ENCODE assay signal across 9 mouse cellular contexts in genomic region chr10:79958140-79958816, GRCm38 (mm10). TPM values are rescaled to one million over a fixed set of nuclear protein-coding genes. Genes with fewer than 3 reads are reported as not detected.
DNase-seq lines count a peak whose midpoint lies in the region; ATAC-seq lines count a peak whose summit lies in the region.
"Had no signal": no experiment of that assay in that cellular context is flagged by ENCODE, and none has a peak within 500 bp of the region (broad histone marks: within the 10 kb centered on the region; RNA-seq: fewer than 3 reads in every experiment).

No protein-coding gene starts in this region.

- peaks cover 39% of the 10 kb centered on the region for H3K4me1 ChIP-seq in forebrain, embryonic 10.5 days
- peaks cover 10% of the 10 kb centered on the region for H3K4me1 ChIP-seq in forebrain, embryonic 15.5 days
- peaks cover 10% of the 10 kb centered on the region for H3K4me1 ChIP-seq in hindbrain, embryonic 14.5 days (replicated peaks; ENCODE audit: control insufficient read depth, insufficient read depth, low read length)

- H3K4me3 ChIP-seq in forebrain, embryonic 10.5 days: peak overlapping the region; percentile 24
- no peak overlapping the region for H3K4me3 ChIP-seq in forebrain, embryonic 15.5 days
- H3K4me3 ChIP-seq in hindbrain, embryonic 14.5 days (replicated peaks; ENCODE audit: low read length): no peak overlapping the region

- H3K4me2 ChIP-seq in forebrain, embryonic 15.5 days (replicated peaks): no peak overlapping the region
- H3K4me2 ChIP-seq in hindbrain, embryonic 14.5 days (replicated peaks): no peak overlapping the region

- H3K9me3 ChIP-seq in forebrain, embryonic 10.5 days: no peaks in the 10 kb centered on the region
- no peaks in the 10 kb centered on the region for H3K9me3 ChIP-seq in forebrain, embryonic 15.5 days
- H3K9me3 ChIP-seq in hindbrain, embryonic 14.5 days (ENCODE audit: control insufficient read depth, low read length): no peaks in the 10 kb centered on the region

- no peak for ATAC-seq in forebrain, embryonic 15.5 days (replicated peaks)
- ATAC-seq in hindbrain, embryonic 14.5 days (ENCODE audit: low FRiP score): no peak
- peak; percentile 69 for ATAC-seq in megakaryocyte progenitor cell, adult 5-6 weeks (replicated peaks; ENCODE audit: poor library complexity)
- ATAC-seq: Patski had no signal

- no peak overlapping the region for H3K9ac ChIP-seq in forebrain, embryonic 15.5 days (replicated peaks)
- no peak overlapping the region for H3K9ac ChIP-seq in hindbrain, embryonic 14.5 days

- H3K27ac ChIP-seq in forebrain, embryonic 10.5 days: peak overlapping the region; percentile 51
- no peak overlapping the region for H3K27ac ChIP-seq in forebrain, embryonic 15.5 days (replicated peaks)
- no peak overlapping the region for H3K27ac ChIP-seq in hindbrain, embryonic 14.5 days

- WGBS in forebrain, embryonic 10.5 days: 16% methylated on average over 21 of the region's 21 CpGs
- WGBS in forebrain, embryonic 15.5 days: 16% methylated on average over 21 of the region's 21 CpGs
- 10% methylated on average over 21 of the region's 21 CpGs for WGBS in hindbrain, embryonic 14.5 days

- peaks cover 15% of the 10 kb centered on the region for H3K27me3 ChIP-seq in forebrain, embryonic 10.5 days (ENCODE audit: poor library complexity, severe bottlenecking)
- H3K27me3 ChIP-seq in forebrain, embryonic 15.5 days: no peaks in the 10 kb centered on the region
- H3K27me3 ChIP-seq in hindbrain, embryonic 14.5 days (ENCODE audit: control insufficient read depth, insufficient read depth, low read length): no peaks in the 10 kb centered on the region
- H3K27me3 ChIP-seq: Patski had no signal

- peak; percentile 76 for DNase-seq in forebrain, embryonic 10.5 days (ENCODE audit: extremely low spot score, low spot score)
- DNase-seq in cerebellum, adult 9-10 months: peak; percentile 84
- peak; percentile 76 to 77 for DNase-seq in frontal cortex, postnatal 36 days (ENCODE audit: low spot score in 2 of 2)
- DNase-seq in hindbrain, embryonic 14.5 days (ENCODE audit: low spot score): peak; percentile 61
- DNase-seq in left cerebral cortex, postnatal 10 days (ENCODE audit: extremely low spot score in 1 of 2, low spot score in 2 of 2): peak; percentile 62 to 86
- peak; percentile 65 for DNase-seq in right cerebral cortex, postnatal 4 days

- intact Hi-C loops in left cerebral cortex, postnatal 10 days (cut with DNase I): loop anchor here (1.0 to 10.0 kb wide), 2 partner anchors 33 to 123 kb away; no protein-coding TSS in a partner anchor

- H3K36me3 ChIP-seq in forebrain, embryonic 10.5 days (replicated peaks): peaks cover 27% of the 10 kb centered on the region
- H3K36me3 ChIP-seq in forebrain, embryonic 15.5 days: peaks cover 12% of the 10 kb centered on the region
- H3K36me3 ChIP-seq in hindbrain, embryonic 14.5 days (replicated peaks; ENCODE audit: control insufficient read depth, insufficient read depth): peaks cover 26% of the 10 kb centered on the region

RNA-seq across cellular contexts. Expression of gene Wdr18, which starts 1.7 kb away (rescaled TPM):
- polyA plus RNA-seq in forebrain, embryonic 10.5 days (2016; fragmentation: Nextera tagmentation; extraction: Ambion mirVana): 165 and 167 TPM in 2 replicates
- 89.2 and 94.3 TPM in 2 replicates for polyA plus RNA-seq in forebrain, embryonic 15.5 days (2015; fragmentation: Nextera tagmentation; extraction: Ambion mirVana)
- 91.8 and 97.8 TPM in 2 replicates for polyA plus RNA-seq in hindbrain, embryonic 14.5 days (2014; fragmentation: Nextera tagmentation; extraction: Ambion mirVana)
- 10 to 100 TPM; 46.2 to 49.9 TPM for total RNA-seq in left cerebral cortex, postnatal 10 days (2021)
- 36.8 and 57.4 TPM in 2 replicates for total RNA-seq in megakaryocyte progenitor cell, adult 5-6 weeks (2015)
- 24.6 and 29.7 TPM in 2 replicates for total RNA-seq in megakaryocyte progenitor cell, adult 5-6 weeks (2017)

RNA-seq across cellular contexts. Expression of gene Grin3b, which starts 12.2 kb away (rescaled TPM):
- 0.20 and 0.31 TPM in 2 replicates for polyA plus RNA-seq in forebrain, embryonic 10.5 days (2016; fragmentation: Nextera tagmentation; extraction: Ambion mirVana)
- polyA plus RNA-seq in forebrain, embryonic 15.5 days (2015; fragmentation: Nextera tagmentation; extraction: Ambion mirVana): 0.50 and 0.63 TPM in 2 replicates
- 0.30 and 0.33 TPM in 2 replicates for polyA plus RNA-seq in hindbrain, embryonic 14.5 days (2014; fragmentation: Nextera tagmentation; extraction: Ambion mirVana)
- under 1 TPM; 0.24 to 0.28 TPM for total RNA-seq in left cerebral cortex, postnatal 10 days (2021)
- not detected in 2 replicates for total RNA-seq in megakaryocyte progenitor cell, adult 5-6 weeks (2015)
- not detected in 2 replicates for total RNA-seq in megakaryocyte progenitor cell, adult 5-6 weeks (2017)

RNA-seq across cellular contexts. Expression of gene Tmem259, which starts 25.9 kb away (rescaled TPM):
- 8.4 and 9.6 TPM in 2 replicates for polyA plus RNA-seq in forebrain, embryonic 10.5 days (2016; fragmentation: Nextera tagmentation; extraction: Ambion mirVana)
- 21.7 and 23.1 TPM in 2 replicates for polyA plus RNA-seq in forebrain, embryonic 15.5 days (2015; fragmentation: Nextera tagmentation; extraction: Ambion mirVana)
- 22.6 and 22.8 TPM in 2 replicates for polyA plus RNA-seq in hindbrain, embryonic 14.5 days (2014; fragmentation: Nextera tagmentation; extraction: Ambion mirVana)
- 100 to 1,000 TPM; 136 TPM for total RNA-seq in left cerebral cortex, postnatal 10 days (2021)
- total RNA-seq in megakaryocyte progenitor cell, adult 5-6 weeks (2015): 38.9 and 44.2 TPM in 2 replicates
- 44.6 and 54.8 TPM in 2 replicates for total RNA-seq in megakaryocyte progenitor cell, adult 5-6 weeks (2017)

RNA-seq across cellular contexts. Expression of gene Cnn2, which starts 30.1 kb away (rescaled TPM):
- 222 and 226 TPM in 2 replicates for polyA plus RNA-seq in forebrain, embryonic 10.5 days (2016; fragmentation: Nextera tagmentation; extraction: Ambion mirVana)
- 26.7 and 29.1 TPM in 2 replicates for polyA plus RNA-seq in forebrain, embryonic 15.5 days (2015; fragmentation: Nextera tagmentation; extraction: Ambion mirVana)
- 28.4 and 37.6 TPM in 2 replicates for polyA plus RNA-seq in hindbrain, embryonic 14.5 days (2014; fragmentation: Nextera tagmentation; extraction: Ambion mirVana)
- 10 to 100 TPM in 1 of 2 experiments, 1 to 10 TPM in 1; 8.9 to 12.4 TPM for total RNA-seq in left cerebral cortex, postnatal 10 days (2021)
- 50.5 and 52.8 TPM in 2 replicates for total RNA-seq in megakaryocyte progenitor cell, adult 5-6 weeks (2015)
- 73.3 and 84.1 TPM in 2 replicates for total RNA-seq in megakaryocyte progenitor cell, adult 5-6 weeks (2017)

RNA-seq across cellular contexts. Expression of gene Arid3a, which starts 31.4 kb away (rescaled TPM):
- polyA plus RNA-seq in forebrain, embryonic 10.5 days (2016; fragmentation: Nextera tagmentation; extraction: Ambion mirVana): 12.5 and 13.0 TPM in 2 replicates
- 2.7 and 3.1 TPM in 2 replicates for polyA plus RNA-seq in forebrain, embryonic 15.5 days (2015; fragmentation: Nextera tagmentation; extraction: Ambion mirVana)
- 3.4 and 3.8 TPM in 2 replicates for polyA plus RNA-seq in hindbrain, embryonic 14.5 days (2014; fragmentation: Nextera tagmentation; extraction: Ambion mirVana)
- 1 to 10 TPM; 6.0 to 7.1 TPM for total RNA-seq in left cerebral cortex, postnatal 10 days (2021)
- total RNA-seq in megakaryocyte progenitor cell, adult 5-6 weeks (2015): 19.9 and 21.6 TPM in 2 replicates
- 31.0 and 32.2 TPM in 2 replicates for total RNA-seq in megakaryocyte progenitor cell, adult 5-6 weeks (2017)
